Mouse (Mus musculus) hindbrain, embryonic 16.5 days (tissue): Measurements from ENCODE around the gene Cx3cr1. TPM values are rescaled to one million over a fixed set of nuclear protein-coding genes. Genes with fewer than 3 reads are reported as not detected.

Experiments used
- ATAC-seq: fragments of 200-750 bp; cut with Nextera tagmentation; 2 replicates; pipeline ENCODE4 v1.8.0; 2017; ENCODE audit warnings: moderate TSS enrichment, moderate library complexity
- H3K27ac ChIP-seq: fragments of 300-500 bp; sonication (generic); 2 replicates; pipeline ENCODE4 v1.5.1; 2014; ENCODE audit warnings: low read depth, mild to moderate bottlenecking, control low read depth, low read length, moderate library complexity
- H3K27me3 ChIP-seq: fragments of 300-500 bp; sonication (generic); replicated peaks from 2 replicates; pipeline ENCODE4 v1.6.1; 2014; ENCODE audit warnings: low read length; ENCODE audit not compliant: control insufficient read depth, insufficient read depth
- H3K36me3 ChIP-seq: fragments of 300-500 bp; sonication (generic); 2 replicates; pipeline ENCODE4 v1.6.1; 2014; ENCODE audit warnings: mild to moderate bottlenecking, low read length, moderate library complexity, mixed read lengths; ENCODE audit not compliant: control insufficient read depth, insufficient read depth
- H3K4me1 ChIP-seq: fragments of 300-500 bp; sonication (generic); 2 replicates; pipeline ENCODE4 v1.6.1; 2014; ENCODE audit warnings: low read depth, low read length; ENCODE audit not compliant: control insufficient read depth, insufficient read depth
- H3K4me2 ChIP-seq: fragments of 300-500 bp; sonication (generic); 2 replicates; pipeline ENCODE4 v1.6.1; 2014; ENCODE audit warnings: mild to moderate bottlenecking, low read length, control low read depth, moderate library complexity
- H3K4me3 ChIP-seq: fragments of 300-500 bp; sonication (generic); 2 replicates; pipeline ENCODE4 v1.5.1; 2014; ENCODE audit warnings: mild to moderate bottlenecking, low read length, control low read depth, moderate library complexity
- H3K9ac ChIP-seq: fragments of 300-500 bp; sonication (generic); 2 replicates; pipeline ENCODE4 v1.6.1; 2014; ENCODE audit warnings: low read depth, mild to moderate bottlenecking, control low read depth, low read length, moderate library complexity
- H3K9me3 ChIP-seq: fragments of 300-500 bp; sonication (generic); 2 replicates; pipeline ENCODE4 v1.6.1; 2014; ENCODE audit warnings: mild to moderate bottlenecking, low read length, moderate library complexity; ENCODE audit not compliant: control insufficient read depth
- WGBS: fragments of 180-500 bp; shearing (Covaris S2); extraction: QIAGEN DNeasy Blood & Tissue Kit; methylation state at CpG from one replicate; pipeline ENCODE4 v1.1.7; 2014; 5-methylcytosine and 5-hydroxymethylcytosine counted together
- polyA plus RNA-seq: library from polyadenylated mRNA; unstranded; fragments of >200 nt; fragmentation: Nextera tagmentation; extraction: Ambion mirVana; gene quantifications from 2 replicates; pipeline ENCODE4 v1.2.1, GENCODE M21; 2015

Gene Cx3cr1
- polyA plus RNA-seq, 1 experiment from 2014 or later: 10.0 TPM

- Histone ChIP-seq H3K4me3 (peak within 1 kb of the TSS; percentile 69), H3K9me3 (no peaks in the 10 kb centered on the region), H3K4me2 (peak within 1 kb of the TSS; percentile 95), H3K27me3 (peaks cover 3% of the 10 kb centered on the region; the same call in 1 of the 2 replicates), H3K36me3 (no peaks in the 10 kb centered on the region), H3K4me1 (peaks cover 34% of the 10 kb centered on the region), H3K9ac (peak within 1 kb of the TSS; percentile 75), H3K27ac (peak within 1 kb of the TSS; percentile 23; the same call in 1 of the 2 replicates)
- no peak for ATAC-seq
- WGBS: 9% methylated on average over 14 of the region's 14 CpGs
These were observed 85.1 kb downstream of the Cx3cr1 start, which contains the start of gene Csrnp1 for GRCm38 (mm10) chr9:119984536-119985011. Csrnp1 (minus strand) TSS chr9:119984658.

DNA sequence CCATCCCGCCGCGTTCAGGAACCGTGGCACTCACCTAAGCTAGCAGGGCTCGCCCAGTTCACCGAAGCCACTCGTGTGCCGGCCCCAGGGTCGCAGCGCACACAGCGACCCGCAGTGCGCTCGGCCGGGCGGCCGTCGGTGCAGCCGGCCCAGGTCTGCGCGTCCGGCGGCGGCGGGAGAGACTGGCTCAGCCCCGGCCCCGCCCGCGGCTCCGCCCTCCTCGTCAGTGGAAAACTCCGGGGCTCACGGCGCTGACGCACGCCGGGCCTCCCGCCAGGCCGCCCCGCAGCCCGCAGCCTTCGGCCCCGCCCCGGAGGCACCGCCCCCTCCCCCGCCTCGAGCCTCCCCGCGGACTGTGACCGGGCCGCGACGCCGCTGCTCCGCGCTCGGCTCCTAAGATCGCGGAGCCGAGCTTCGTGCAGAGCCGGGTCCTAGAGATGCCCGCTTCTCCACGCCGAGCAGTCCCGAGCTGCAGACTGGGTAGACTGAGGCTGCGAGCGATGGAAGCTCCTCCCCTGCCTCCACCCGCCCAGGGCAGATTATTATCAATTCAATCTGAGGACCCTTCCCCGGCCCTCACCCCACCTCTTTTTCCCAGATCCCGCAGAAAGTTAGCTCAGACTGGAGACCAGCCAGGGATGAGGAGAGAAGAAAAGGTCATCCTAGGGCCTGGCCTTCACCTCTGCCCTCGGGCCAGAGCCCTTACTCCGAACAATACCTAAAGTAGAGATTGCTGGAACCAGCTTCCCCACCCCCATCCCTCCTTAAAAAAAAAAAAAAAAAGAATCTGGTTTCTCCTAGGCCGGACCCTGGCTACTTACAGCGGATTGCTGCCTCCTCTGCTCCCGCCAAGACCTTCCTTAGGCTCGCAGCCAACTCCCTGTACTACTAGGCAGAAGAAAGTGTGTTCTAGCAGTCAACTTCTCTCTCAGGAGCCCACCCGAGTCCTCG lies 85.8 kb downstream of the Cx3cr1 start:
- peak overlapping the region; percentile 69 for H3K4me3 ChIP-seq
- H3K9ac ChIP-seq: peak overlapping the region; percentile 75
- H3K36me3 ChIP-seq: no peaks in the 10 kb centered on the region
- peak overlapping the region; percentile 95 for H3K4me2 ChIP-seq
- peak overlapping the region; percentile 23; the same call in 1 of the 2 replicates for H3K27ac ChIP-seq
- WGBS: 1% methylated on average over 51 of the region's 79 CpGs
- H3K9me3 ChIP-seq: no peaks in the 10 kb centered on the region
- peaks cover 3% of the 10 kb centered on the region; the same call in 1 of the 2 replicates for H3K27me3 ChIP-seq
- peaks cover 34% of the 10 kb centered on the region for H3K4me1 ChIP-seq
- peak; percentile 71 for ATAC-seq

DNA sequence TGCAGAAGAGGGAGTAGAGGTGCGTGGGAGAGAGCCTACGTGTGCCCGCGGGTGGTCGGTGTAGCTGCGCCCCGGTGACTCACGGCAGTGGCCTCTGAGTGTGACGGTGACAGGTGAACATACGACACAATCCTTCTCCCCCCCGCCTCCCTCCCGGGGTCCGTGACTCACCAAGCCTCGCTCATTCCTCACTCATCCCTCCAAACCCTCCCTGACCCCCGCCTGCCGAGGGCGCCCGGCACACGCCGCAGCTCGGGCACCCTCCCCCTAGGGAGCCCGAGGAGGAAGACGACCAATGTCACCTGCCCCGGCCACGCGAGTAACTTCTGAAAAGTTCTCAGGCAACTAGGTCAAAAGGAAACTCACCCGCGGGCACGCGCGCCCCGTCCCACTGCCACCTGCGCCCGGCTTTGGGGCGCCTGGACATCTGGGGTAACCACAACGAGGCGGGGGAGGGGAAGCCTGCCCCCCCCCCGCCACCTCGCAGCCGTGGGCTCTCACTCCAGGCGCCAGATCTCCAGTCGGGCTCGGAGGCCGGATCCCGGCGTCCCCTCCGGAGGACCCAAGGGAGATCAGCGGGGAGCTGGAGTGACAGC lies 86.6 kb downstream of the Cx3cr1 start:
- WGBS: 0% methylated on average over 39 of the region's 48 CpGs
- Histone ChIP-seq H3K27me3 (peaks cover 3% of the 10 kb centered on the region; the same call in 1 of the 2 replicates), H3K9ac (peak overlapping the region; percentile 75), H3K9me3 (no peaks in the 10 kb centered on the region), H3K36me3 (no peaks in the 10 kb centered on the region), H3K4me1 (peaks cover 34% of the 10 kb centered on the region), H3K4me3 (peak overlapping the region; percentile 69), H3K4me2 (peak overlapping the region; percentile 95), H3K27ac (peak overlapping the region; percentile 23; the same call in 1 of the 2 replicates)
- no peak for ATAC-seq

DNA sequence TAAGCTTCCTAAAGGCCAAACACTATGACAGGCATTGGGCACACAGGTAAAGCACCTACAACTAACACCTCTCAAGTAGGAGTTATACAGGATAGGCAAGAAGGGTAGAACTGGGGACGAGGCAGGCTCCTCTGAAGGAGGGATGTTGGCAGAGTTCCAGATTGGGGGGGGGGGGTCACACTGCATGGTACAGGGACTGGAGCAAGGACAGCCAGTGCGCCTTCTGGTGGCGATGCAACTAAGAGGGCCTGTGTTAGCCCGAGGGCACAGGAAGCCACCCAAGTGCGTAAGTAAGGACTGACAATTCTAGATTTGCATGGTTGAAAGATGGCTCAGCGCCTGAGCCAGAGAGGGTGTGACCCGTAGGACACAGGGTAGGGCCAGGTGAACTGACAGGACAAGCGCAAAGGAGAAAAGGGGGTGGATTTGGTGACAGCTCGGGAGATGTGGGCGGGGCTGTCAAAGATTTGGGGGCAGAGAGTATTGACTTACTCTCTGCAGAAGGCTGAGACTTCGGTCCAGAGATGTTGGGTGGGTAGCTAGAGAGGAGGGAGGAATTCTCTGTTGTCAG lies 87.4 kb downstream of the Cx3cr1 start:
- Histone ChIP-seq H3K9ac (peak overlapping the region; percentile 31), H3K4me2 (peak overlapping the region; percentile 95), H3K4me1 (peaks cover 37% of the 10 kb centered on the region), H3K27me3 (peaks cover 3% of the 10 kb centered on the region; the same call in 1 of the 2 replicates), H3K9me3 (no peaks in the 10 kb centered on the region), H3K36me3 (no peaks in the 10 kb centered on the region), H3K4me3 (peak overlapping the region; percentile 69), H3K27ac (peak overlapping the region; percentile 75; the same call in 1 of the 2 replicates)
- 2% methylated on average over 10 of the region's 11 CpGs for WGBS
- peak; percentile 44 for ATAC-seq

GRCm38 (mm10) chr9:119981183-119982179 lies 88.2 kb downstream of the Cx3cr1 start:
- H3K9me3 ChIP-seq: no peaks in the 10 kb centered on the region
- peaks cover 3% of the 10 kb centered on the region; the same call in 1 of the 2 replicates for H3K27me3 ChIP-seq
- H3K36me3 ChIP-seq: no peaks in the 10 kb centered on the region
- ATAC-seq: peak; percentile 45
- WGBS: 5% methylated on average over 16 of the region's 16 CpGs
- peak overlapping the region; percentile 75 for H3K27ac ChIP-seq
- peak overlapping the region; percentile 39 for H3K9ac ChIP-seq
- peak overlapping the region; percentile 95 for H3K4me2 ChIP-seq
- H3K4me3 ChIP-seq: peak overlapping the region; percentile 69; the same call in 1 of the 2 replicates
- H3K4me1 ChIP-seq: peaks cover 40% of the 10 kb centered on the region

DNA sequence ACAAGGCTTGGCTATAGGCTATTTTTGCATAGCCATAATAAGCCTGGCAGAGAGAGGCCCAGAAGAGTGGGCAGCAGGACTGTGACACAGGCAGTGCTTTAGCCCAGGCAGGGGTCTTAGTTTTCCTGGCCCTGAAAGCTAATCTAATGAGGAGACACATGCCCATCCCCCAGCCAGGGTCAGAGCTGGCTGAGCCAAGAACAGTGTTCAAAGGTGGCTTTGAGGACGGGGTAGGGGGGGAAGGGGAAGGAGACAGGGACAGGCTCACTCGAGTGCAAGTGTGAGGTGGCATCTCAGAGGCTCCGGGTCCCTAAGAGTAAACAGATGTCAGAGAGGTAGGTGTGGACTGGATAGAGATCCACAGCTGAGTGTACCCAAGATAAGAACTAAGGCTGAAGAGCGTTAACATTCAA lies 88.9 kb downstream of the Cx3cr1 start:
- H3K4me1 ChIP-seq: peaks cover 40% of the 10 kb centered on the region
- 9% methylated on average over 4 of the region's 4 CpGs for WGBS
- peak overlapping the region; percentile 95 for H3K4me2 ChIP-seq
- no peak overlapping the region for H3K4me3 ChIP-seq
- peaks cover 3% of the 10 kb centered on the region; the same call in 1 of the 2 replicates for H3K27me3 ChIP-seq
- no peaks in the 10 kb centered on the region for H3K9me3 ChIP-seq
- no peak for ATAC-seq
- no peak overlapping the region for H3K9ac ChIP-seq
- peak overlapping the region; percentile 75 for H3K27ac ChIP-seq
- H3K36me3 ChIP-seq: no peaks in the 10 kb centered on the region

GRCm38 (mm10) chr9:119979749-119980148 lies 89.9 kb downstream of the Cx3cr1 start:
- no peaks in the 10 kb centered on the region for H3K36me3 ChIP-seq
- peaks cover 3% of the 10 kb centered on the region; the same call in 1 of the 2 replicates for H3K27me3 ChIP-seq
- no peak for ATAC-seq
- no peak overlapping the region for H3K4me3 ChIP-seq
- H3K9ac ChIP-seq: no peak overlapping the region
- H3K4me2 ChIP-seq: no peak overlapping the region
- peaks cover 40% of the 10 kb centered on the region for H3K4me1 ChIP-seq
- no peak overlapping the region for H3K27ac ChIP-seq
- WGBS: 53% methylated on average over 2 of the region's 2 CpGs
- no peaks in the 10 kb centered on the region for H3K9me3 ChIP-seq
